Mouse (Mus musculus) 3134 (cell line): ENCODE results near the gene Slc30a9.

Experiments used
- DNase-seq: peaks from one replicate; pipeline ENCODE4 v3.0.0-alpha.2; 2011; ENCODE audit warnings: low spot score; ENCODE audit not compliant: insufficient read length; ENCODE audit errors: extremely low read depth

The Slc30a9 gene

GRCm38 (mm10) chr5:67306698-67307521 lies at the start of gene Slc30a9:
Slc30a9 (plus strand) TSS chr5:67306955.
- DNase-seq = peak; percentile 92

GRCm38 (mm10) chr5:67258473-67258872 lies 48.3 kb upstream of the Slc30a9 start:
- no peak for DNase-seq

- no peak for DNase-seq
Measured at GRCm38 (mm10) chr5:67260159-67260530, 46.6 kb upstream of the Slc30a9 start.

- DNase-seq = peak; percentile 92
Measured at GRCm38 (mm10) chr5:67260531-67261371, 46.0 kb upstream of the Slc30a9 start, which contains the start of gene Tmem33. Tmem33 (plus strand) TSS chr5:67260565.

DNA sequence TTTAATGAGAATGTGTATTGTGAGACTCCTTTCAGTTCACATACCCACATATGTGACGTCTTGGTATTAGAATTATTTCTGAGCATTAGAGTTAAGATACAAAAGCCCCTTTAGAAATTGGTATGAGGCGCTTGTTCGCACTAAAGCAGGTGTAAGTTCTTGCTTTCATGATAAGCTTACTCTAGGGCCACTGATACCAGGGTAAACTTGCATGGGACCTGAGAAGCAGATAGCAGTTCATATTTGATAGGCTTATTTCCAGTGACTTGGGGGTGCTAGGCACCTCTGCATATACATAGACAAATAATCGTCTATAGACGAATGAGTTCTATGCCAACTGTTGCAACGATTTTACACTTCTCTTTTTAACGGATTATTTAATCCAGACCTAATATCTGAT lies 43.8 kb upstream of the Slc30a9 start:
- no peak for DNase-seq

DNA sequence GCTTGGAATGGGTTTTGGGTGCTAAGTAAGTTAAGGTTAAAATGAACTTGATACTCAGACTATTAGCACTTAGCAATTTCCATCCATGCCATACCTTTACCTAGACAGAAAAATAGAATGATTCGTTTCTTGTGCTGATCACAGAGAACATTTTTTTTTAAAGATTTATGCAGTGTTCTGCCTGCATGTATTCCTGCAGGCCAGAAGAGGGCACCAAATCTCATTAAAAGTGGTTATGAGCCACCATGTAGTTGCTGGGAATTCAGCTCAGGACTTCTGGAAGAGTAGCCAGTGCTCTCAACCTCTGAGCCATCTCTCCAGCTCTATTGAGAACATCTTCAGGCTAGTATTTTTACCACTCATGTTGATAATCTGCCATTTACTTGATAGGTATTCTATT lies 40.6 kb upstream of the Slc30a9 start:
- peak; percentile 9 for DNase-seq

DNA sequence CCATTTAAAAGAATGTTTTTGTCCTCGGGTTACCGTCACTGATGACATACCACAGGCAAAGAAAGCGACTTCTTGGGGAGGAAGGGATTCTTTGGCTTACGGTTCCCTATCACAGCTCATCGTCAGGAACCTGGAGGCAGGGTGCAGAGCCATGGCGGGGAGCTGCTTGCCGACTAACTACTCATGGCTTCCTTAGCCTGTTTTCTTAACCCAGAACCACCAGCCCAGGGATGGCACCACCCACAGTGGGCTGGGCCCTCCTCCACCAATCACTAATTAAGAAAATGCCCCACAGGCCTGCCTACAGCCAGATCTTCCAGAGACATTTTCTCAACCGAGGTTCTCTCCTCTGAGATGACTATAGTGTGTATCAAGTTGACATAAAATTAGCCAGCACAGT lies 37.4 kb upstream of the Slc30a9 start:
- DNase-seq = no peak

DNA sequence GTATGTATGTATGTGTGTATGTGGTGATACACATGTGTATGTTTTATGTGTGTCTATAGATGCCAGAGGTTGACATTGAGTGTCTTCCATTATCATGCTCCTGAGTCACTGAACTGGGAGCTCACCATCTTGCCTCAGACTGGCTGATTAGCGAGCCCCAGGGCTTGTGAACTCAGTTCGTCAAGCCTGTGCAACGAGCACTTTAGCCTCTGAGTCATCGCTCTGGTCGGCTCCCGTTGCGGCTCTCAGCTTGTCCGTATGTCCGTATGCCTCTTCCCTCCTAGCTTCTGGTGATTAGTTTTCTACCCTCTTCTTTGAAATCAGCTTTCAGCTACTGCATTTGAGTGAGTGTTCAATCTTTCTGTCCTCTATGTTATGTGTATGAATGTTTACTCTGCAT lies 27.3 kb upstream of the Slc30a9 start:
- DNase-seq = no peak

GRCm38 (mm10) chr5:67279840-67280239 lies 26.9 kb upstream of the Slc30a9 start:
- no peak for DNase-seq

DNA sequence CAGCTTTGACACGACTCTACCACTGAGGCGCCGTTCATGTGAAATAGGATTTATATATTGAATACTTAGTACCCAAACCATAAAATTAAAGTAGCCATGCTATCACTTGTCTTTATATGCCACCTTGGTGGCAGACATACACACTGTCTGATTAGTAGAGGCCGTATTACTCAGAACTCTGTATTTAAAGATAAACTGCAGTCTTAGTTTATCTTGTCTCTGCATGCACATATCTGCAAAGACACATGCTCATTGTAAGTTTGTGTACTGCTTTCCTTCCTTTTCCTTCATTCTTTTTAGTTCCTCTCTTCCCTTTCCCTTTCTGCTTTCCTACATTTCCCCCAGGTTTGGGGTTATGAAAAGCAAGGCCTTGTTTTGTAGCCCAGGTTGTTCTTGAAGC lies 26.4 kb upstream of the Slc30a9 start:
- no peak for DNase-seq

DNA sequence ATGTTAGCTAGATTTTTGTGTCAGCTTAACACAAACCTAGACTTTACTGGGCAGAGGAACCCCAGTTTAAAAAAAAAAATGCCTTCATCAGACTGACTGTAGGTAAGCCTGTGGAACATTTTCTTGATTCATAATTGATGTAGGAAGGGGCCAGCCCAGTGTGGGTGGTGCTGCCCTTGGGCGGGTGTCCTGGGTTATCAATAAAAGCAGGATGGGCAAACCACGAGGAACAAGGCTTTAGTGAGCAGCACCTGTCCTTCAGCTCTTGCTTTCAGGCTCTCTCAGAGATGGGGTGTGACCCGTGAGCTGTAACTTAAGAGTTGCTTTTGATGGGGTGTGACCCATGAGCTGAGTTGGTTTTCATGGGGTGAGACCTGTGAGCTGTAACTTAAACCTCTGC lies 11.7 kb upstream of the Slc30a9 start:
- no peak for DNase-seq

GRCm38 (mm10) chr5:67295682-67296081 lies 11.1 kb upstream of the Slc30a9 start:
- DNase-seq = no peak

DNA sequence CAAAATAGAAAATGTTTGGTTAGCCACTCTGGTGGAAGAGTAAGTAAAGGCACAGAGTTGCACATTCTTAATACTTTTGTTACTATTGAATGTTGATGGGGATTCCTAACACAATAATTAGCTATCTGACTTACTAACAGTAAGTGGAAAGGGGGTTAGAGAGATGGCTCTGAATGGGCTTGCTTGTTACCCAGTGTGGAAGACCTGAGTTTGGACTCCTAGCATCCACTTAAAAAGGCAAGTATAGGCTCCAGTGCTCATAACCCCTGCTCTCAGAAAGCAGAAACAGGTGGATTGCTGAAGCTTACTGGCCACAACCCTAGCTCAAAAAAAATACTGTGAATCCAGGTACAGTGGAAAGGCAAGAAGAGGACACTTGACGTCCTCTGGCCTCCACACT lies 10.6 kb upstream of the Slc30a9 start:
- no peak for DNase-seq

DNA sequence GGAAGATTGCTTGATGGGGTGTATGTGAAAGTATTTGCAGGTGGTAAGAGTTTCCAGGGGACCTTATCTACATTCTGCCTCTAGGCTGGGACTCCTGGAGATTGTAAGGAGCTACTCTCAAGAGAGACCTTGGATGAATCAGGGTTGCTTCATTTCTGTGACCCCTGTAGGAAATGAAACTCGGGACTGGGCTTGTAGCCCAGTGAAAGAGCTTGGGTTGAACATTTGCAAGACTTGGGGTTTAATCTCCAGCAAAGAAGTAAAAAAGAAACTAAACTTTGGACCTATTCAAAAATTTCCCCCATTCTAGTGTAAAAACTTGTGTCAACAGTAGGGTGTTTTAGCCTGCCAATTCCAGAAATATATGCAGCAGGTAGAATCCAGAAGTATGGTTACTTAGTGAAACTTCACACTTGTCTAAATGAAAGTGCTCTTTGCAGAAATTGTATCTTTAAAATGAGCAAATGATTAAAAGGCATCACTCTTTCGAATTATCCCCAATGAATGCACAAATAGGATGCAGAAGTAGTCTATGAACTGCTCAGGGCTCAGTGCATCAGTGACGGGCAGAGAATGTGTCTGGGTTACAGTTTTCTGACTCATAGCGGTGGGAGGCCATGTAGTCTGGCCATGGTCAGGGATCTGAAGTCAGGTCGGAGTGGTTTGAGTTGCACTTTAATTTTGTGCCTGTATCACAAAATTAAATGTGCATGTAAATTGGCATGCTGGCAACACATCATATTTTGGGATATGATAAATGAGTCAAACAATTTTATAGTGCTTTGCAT lies 9.5 kb upstream of the Slc30a9 start:
- DNase-seq = no peak

- DNase-seq = no peak
Measured at GRCm38 (mm10) chr5:67299847-67300412, 6.8 kb upstream of the Slc30a9 start.

DNA sequence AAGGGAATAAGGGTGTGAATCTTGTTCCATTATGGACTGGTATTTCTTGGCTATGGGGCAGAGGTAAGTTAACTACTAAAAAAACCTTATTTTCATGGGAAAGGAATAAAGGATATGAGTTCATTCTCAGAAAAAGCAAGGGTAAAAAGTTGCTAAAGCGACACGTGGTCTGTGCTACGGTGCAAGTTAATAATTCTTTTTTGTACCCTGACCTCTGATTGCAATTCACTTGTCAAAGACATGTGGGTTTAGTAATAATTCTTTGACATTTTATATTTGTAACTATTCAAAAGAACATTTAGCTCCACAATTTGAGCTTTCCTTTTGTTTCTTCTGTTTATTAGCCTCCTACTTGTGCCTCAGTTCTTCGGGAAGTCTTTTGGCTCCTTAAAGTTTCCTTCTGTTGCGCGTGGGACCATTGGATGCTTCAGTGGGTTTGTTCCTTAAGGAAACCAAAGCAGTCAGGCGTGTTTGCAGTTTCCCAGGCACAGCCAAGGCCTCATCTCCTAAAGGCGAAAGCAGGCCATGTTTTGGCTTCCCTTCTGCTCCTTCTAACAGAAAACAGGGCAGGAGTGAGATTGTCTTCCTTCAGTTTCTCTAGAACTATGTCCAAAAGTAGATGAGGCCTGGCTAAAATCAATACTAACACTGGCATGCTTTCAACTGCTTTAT lies 5.7 kb upstream of the Slc30a9 start:
- DNase-seq = no peak

GRCm38 (mm10) chr5:67301722-67302331 lies 4.9 kb upstream of the Slc30a9 start:
- no peak for DNase-seq

- DNase-seq = no peak
Measured at GRCm38 (mm10) chr5:67303816-67304215, 2.9 kb upstream of the Slc30a9 start.

DNA sequence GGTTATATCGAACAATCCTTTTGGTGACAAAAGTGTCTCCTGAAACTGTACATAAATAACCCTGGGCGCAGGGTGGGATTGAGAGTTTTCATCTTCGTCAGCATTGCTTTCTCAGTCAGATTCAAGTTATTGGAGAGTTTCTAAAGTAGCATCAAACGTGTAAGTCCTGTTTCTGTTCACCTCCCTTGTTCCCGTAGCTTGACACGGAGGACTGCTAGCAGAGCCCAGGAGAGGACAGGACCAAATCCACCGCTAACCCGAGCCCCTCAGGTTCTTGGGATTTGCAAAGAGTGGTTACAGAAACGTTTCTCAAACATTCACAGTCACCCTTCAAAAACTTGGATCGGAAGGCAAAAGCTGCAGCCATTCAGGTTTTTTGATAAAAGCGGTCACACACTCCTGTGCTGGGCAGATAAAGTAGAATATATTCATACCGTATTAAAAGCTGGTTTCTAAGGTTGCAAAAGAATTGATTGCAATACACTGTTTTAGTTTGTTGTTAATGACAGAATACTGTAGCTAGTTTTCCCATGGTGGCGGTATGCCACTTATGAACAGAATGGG lies 986 bp downstream of the Slc30a9 start:
- DNase-seq = no peak
